Mouse (Mus musculus) liver, embryonic 14.5 days (tissue): Measurements from ENCODE around the gene Myl6b. TPM values are rescaled to one million over a fixed set of nuclear protein-coding genes. Genes with fewer than 3 reads are reported as not detected.

Source experiments
- ATAC-seq: fragments of 200-750 bp; cut with Nextera tagmentation; 2 replicates; pipeline ENCODE4 v1.8.0; 2017; ENCODE audit warnings: moderate number of reproducible peaks, mild to moderate bottlenecking, moderate library complexity; ENCODE audit not compliant: insufficient read depth
- DNase-seq, 3 experiments: peaks; one replicate each; pipeline ENCODE4 v3.0.0-alpha.2; 2012 to 2013; ENCODE audit warnings: low read depth in 3 of 3, low spot score in 3 of 3
- H3K27ac ChIP-seq: fragments of 300-500 bp; sonication (generic); 2 replicates; pipeline ENCODE4 v1.5.1; 2014; ENCODE audit warnings: moderate library complexity, mild to moderate bottlenecking, control low read depth, inconsistent platforms
- H3K27me3 ChIP-seq: fragments of 300-500 bp; sonication (generic); 2 replicates; pipeline ENCODE4 v1.6.1; 2014; ENCODE audit warnings: mild to moderate bottlenecking, low read length, moderate library complexity; ENCODE audit not compliant: control insufficient read depth, insufficient read depth
- H3K36me3 ChIP-seq: fragments of 300-500 bp; sonication (generic); replicated peaks from 2 replicates; pipeline ENCODE4 v1.6.1; 2014; ENCODE audit warnings: low read depth; ENCODE audit not compliant: control insufficient read depth, insufficient read depth
- H3K4me1 ChIP-seq, 2 experiments: fragments of 200-500 bp in 1 of 2; fragments of 300-500 bp in 1 of 2; sonication (generic) in 1 of 2; replicated peaks; 2 replicates each; pipeline ENCODE4 v1.6.1; 2012 to 2014; ENCODE audit warnings: antibody characterized with exemption in 1 of 2, inconsistent platforms in 1 of 2, low read length in 1 of 2; ENCODE audit not compliant: control insufficient read depth in 2 of 2, insufficient read depth in 2 of 2
- H3K4me2 ChIP-seq: fragments of 300-500 bp; sonication (generic); 2 replicates; pipeline ENCODE4 v1.6.1; 2014; ENCODE audit warnings: low read depth, mild to moderate bottlenecking, control low read depth, moderate library complexity
- H3K4me3 ChIP-seq, 2 experiments: fragments of 200-500 bp in 1 of 2; fragments of 300-500 bp in 1 of 2; sonication (generic) in 1 of 2; 2 replicates each; pipeline ENCODE4 v1.5.1; 2012 to 2014; ENCODE audit warnings: low read depth in 2 of 2, low read length in 2 of 2, mild to moderate bottlenecking in 2 of 2, control low read depth in 1 of 2, inconsistent platforms in 1 of 2, moderate library complexity in 1 of 2; ENCODE audit not compliant: insufficient read depth in 1 of 2
- H3K9ac ChIP-seq: fragments of 300-500 bp; sonication (generic); replicated peaks from 2 replicates; pipeline ENCODE4 v1.6.1; 2014; ENCODE audit warnings: mild to moderate bottlenecking, control low read depth, moderate library complexity
- H3K9me3 ChIP-seq: fragments of 300-500 bp; sonication (generic); 2 replicates; pipeline ENCODE4 v1.6.1; 2016; ENCODE audit warnings: low read length, mixed read lengths; ENCODE audit not compliant: control insufficient read depth
- CTCF ChIP-seq: IDR thresholded peaks from 2 replicates; pipeline ENCODE4 v1.5.1; 2016; ENCODE audit warnings: antibody characterized with exemption, low read depth, control low read depth
- EP300 ChIP-seq: IDR thresholded peaks from 2 replicates; pipeline ENCODE4 v1.6.1; 2016; ENCODE audit warnings: antibody characterized with exemption, low read depth
- WGBS: fragments of 180-500 bp; shearing (Covaris S2); extraction: QIAGEN DNeasy Blood & Tissue Kit; methylation state at CpG from one replicate; pipeline ENCODE4 v1.1.7; 2014; ENCODE audit not compliant: insufficient replicate concordance; 5-methylcytosine and 5-hydroxymethylcytosine counted together
- polyA plus RNA-seq, 2 experiments: library from polyadenylated mRNA; depleted of rRNA in 1 of 2; stranded (reverse) in 1 of 2; unstranded in 1 of 2; fragments of >200 nt; fragmentation: Nextera tagmentation in 1 of 2; extraction: Ambion mirVana in 1 of 2; gene quantifications; 2 replicates each; pipeline versions ENCODE4 v1.2.1 to v1.2.3; 2012 to 2014

Myl6b gene
- polyA plus RNA-seq, 2 experiments = 0.72 to 1.2 TPM

GRCm38 (mm10) chr10:128525671-128526308 lies 27.3 kb upstream of the Myl6b start, which contains the start of gene Esyt1:
Gene Esyt1, minus strand, starts transcription at chr10:128525871.
- WGBS = under 1% methylated on average over 37 of the region's 37 CpGs
- peak within 1 kb of the TSS; percentile 97 for H3K4me2 ChIP-seq
- H3K4me1 ChIP-seq = peaks cover 11 to 18% of the 10 kb centered on the region in 2 experiments
- H3K36me3 ChIP-seq = no peaks in the 10 kb centered on the region
- peak within 1 kb of the TSS; percentile 86 for H3K9ac ChIP-seq
- TF ChIP-seq CTCF (peak; percentile 47), EP300 (no peak)
- no peaks in the 10 kb centered on the region for H3K27me3 ChIP-seq
- H3K27ac ChIP-seq = peak within 1 kb of the TSS; percentile 81
- ATAC-seq (peak; percentile 94), DNase-seq (peak; percentile 99)
- H3K4me3 ChIP-seq = peak within 1 kb of the TSS; percentile 67 to 82
- H3K9me3 ChIP-seq = no peaks in the 10 kb centered on the region

GRCm38 (mm10) chr10:128524732-128525662 lies 26.5 kb upstream of the Myl6b start:
- WGBS = under 1% methylated on average over 58 of the region's 58 CpGs
- H3K9ac ChIP-seq = peak overlapping the region; percentile 86
- H3K9me3 ChIP-seq = no peaks in the 10 kb centered on the region
- DNase-seq (peak in 1 of 3 experiments; percentile 47), ATAC-seq (peak; percentile 35)
- no peak for TF ChIP-seq EP300
- no peak; the same call in 1 of the 2 replicates for TF ChIP-seq CTCF
- peak overlapping the region; percentile 67 to 82 for H3K4me3 ChIP-seq
- H3K4me1 ChIP-seq = peaks cover 11 to 18% of the 10 kb centered on the region in 2 experiments
- H3K36me3 ChIP-seq = no peaks in the 10 kb centered on the region; the same call in 1 of the 2 replicates
- peak overlapping the region; percentile 81 for H3K27ac ChIP-seq
- peak overlapping the region; percentile 97 for H3K4me2 ChIP-seq
- H3K27me3 ChIP-seq = no peaks in the 10 kb centered on the region

GRCm38 (mm10) chr10:128524111-128524731 lies 25.7 kb upstream of the Myl6b start:
- peak overlapping the region; percentile 81; the same call in 1 of the 2 replicates for H3K27ac ChIP-seq
- no peak for DNase-seq
- TF ChIP-seq CTCF (no peak), EP300 (no peak)

GRCm38 (mm10) chr10:128522351-128522750 lies 23.9 kb upstream of the Myl6b start:
- ATAC-seq = no peak
- DNase-seq = no peak
- WGBS = 65% methylated on average over 6 of the region's 6 CpGs
- Histone ChIP-seq H3K9me3 (no peaks in the 10 kb centered on the region), H3K4me1 (peaks cover 11 to 18% of the 10 kb centered on the region in 2 experiments), H3K27me3 (no peaks in the 10 kb centered on the region), H3K4me2 (no peak overlapping the region), H3K36me3 (peaks cover 4% of the 10 kb centered on the region; the same call in 1 of the 2 replicates), H3K9ac (no peak overlapping the region), H3K4me3 (no peak overlapping the region), H3K27ac (no peak overlapping the region)
- TF ChIP-seq EP300 (no peak), CTCF (no peak)

More at GRCm38 (mm10) chr10:128524111-128524731, 25.7 kb upstream of the Myl6b start:
- peak overlapping the region; percentile 67 to 82 for H3K4me3 ChIP-seq
- H3K4me2 ChIP-seq = peak overlapping the region; percentile 97
- ATAC-seq = no peak
- H3K4me1 ChIP-seq = peaks cover 11 to 18% of the 10 kb centered on the region in 2 experiments
- H3K9me3 ChIP-seq = no peaks in the 10 kb centered on the region
- no peaks in the 10 kb centered on the region; the same call in 1 of the 2 replicates for H3K36me3 ChIP-seq
- no peaks in the 10 kb centered on the region for H3K27me3 ChIP-seq
- H3K9ac ChIP-seq = peak overlapping the region; percentile 86
- 14% methylated on average over 11 of the region's 11 CpGs for whole genome bisulfite sequencing
